Mouse (Mus musculus): Measurements from ENCODE around the gene Selenos. TPM values are rescaled to one million over a fixed set of nuclear protein-coding genes. Genes with fewer than 3 reads are reported as not detected.

The Selenos gene
- total RNA-seq, 2 experiments from 2014 or later = 79.4 to 118 TPM

DNA sequence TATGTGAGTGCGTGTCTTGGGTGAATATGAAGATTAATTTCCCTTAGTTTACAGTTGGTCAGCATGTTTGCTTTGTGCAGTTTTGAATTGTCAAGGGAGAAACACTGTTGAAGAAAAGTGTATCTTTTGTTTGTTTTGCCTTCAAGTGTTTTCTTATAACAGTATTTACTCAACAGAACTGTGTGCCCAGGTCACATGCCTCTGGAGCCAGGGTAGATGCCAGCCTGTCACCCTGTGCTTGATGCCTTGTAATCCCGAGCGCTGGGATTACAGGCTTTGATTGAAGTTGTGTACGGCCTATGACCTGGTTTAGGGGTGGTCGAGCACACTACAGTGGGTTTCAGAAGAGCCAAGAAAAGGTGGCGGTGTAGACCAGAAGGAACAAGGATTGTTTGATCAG lies 4.3 kb downstream of the Selenos start:
- DNase-seq (ENCODE audit: low spot score in 2 of 2) = no peak

DNA sequence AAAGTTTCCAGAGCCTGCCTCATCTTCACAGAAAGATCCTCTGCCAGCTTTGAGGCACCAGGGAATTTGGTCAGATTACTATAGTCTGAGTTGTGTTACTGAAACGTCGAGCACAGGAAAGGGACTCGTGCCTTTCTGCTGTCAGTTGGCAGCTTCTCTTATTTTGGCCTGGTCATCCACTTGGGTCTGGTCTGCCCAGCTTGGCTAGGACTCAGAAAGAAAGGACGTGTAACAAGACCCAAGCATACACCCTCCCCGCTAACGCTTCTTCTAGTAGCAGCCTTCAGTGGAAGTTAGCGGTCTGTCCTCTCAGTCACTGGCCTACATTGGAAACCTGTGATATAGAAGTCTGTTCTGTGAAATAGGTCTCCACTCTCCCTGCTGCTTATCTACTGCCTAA lies 5.1 kb downstream of the Selenos start:
- DNase-seq (ENCODE audit: low spot score in 2 of 2) = no peak

DNA sequence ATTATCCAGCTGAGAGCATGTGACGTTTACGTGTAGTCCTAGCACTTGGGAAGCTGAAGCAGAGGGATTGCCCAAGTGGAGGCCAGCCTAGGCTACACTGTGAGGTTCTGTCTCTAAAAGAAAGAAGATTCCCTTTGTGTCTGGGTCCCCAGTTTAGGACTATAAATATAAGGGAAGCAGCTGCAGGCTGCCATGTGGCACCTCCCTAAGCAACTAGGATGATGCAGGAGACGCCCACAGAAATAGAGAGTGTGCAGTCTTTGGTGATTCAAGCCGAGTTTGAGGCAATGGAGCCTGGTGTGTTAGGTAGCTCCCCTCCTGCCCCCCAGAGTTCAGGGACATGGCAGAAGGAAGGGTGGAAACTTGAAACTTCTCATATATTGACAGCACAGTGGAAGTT lies 8.2 kb downstream of the Selenos start:
- DNase-seq (ENCODE audit: low spot score in 2 of 2) = no peak

DNA sequence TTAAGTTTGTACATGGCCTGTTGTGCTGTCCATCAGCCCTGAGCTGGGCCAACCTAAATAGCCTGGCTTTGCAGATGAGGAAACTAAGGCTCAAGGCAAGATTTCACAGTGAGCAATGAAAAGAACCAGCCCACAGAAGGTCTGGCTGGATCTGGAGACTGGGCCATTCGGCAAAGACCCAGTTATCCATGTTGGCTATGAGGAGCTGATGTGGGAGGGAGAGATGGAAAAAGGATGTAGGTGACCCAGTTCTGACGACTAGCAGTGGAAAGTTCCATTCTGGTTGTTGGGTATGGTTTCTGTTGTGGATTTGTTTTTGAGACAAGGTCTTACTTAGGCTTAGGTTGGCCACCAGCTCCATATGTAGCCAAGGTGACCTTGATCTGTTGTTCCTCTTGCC lies 8.6 kb downstream of the Selenos start:
- no peak for DNase-seq (ENCODE audit: low spot score in 2 of 2)

DNA sequence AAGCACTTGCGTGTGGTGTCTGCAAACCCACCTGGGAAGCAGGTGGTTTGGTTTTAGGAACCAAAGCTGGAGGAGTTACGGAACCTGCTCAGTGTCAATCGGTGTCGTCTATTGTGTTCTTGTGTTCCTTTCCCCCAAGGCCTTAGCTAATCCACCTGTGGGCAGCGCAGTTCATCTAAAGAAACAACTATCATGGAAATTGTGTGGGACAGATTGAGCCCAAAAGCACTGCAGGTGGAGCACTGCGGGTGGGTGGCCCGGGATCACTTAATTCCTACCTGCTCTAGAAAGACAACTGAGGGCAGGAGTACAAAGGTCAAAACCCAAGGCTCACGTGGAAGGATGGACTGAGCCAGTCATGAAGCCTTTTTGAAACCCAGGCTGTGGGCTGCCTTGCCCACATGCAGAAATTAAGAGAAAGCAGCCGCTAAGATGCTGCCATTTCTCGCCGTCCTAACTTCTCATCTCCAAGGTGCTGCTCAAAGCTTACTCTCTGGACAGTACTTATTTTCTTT lies 11.3 kb downstream of the Selenos start:
- DNase-seq (ENCODE audit: low spot score in 2 of 2) = no peak

DNA sequence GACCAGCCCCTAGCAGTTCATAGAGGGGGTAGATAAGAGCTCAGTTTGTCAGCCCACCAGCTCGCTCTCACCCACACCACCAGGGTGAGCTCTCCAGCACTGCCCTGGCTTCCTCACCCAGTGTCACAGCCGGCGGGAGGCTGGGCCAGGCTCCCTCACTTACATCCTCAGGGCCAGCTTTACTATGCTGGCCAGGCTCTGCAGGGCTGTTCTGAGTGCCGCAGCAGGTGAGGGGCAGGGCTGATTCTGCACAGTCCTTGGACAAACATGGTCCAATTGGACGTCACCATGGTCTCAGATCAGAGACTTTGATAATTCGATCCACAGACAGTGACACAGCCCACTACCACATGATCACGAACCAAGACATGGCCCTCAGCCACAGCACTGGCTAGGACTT lies 12.1 kb downstream of the Selenos start:
- no peak for DNase-seq (ENCODE audit: low spot score in 2 of 2)

DNA sequence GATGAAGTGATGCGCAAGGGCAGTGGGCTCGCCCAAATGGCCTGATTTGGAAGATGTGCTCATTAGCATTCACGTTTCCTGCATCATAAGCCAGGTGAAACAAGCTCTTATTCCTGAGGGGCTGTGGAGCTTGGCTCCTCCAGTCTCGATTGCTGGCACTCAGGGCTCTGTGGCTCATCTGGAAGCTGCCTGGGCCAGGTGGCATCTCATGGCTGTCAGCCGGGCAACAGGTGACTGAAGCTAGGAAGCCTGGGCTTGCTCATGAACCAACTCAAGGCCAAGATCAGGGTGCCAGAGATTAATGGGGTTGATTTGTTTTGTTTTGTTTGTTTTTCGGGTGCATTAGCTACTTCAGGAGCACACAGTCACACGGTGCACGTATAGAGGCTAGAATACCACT lies 13.2 kb downstream of the Selenos start:
- DNase-seq (ENCODE audit: low spot score in 2 of 2) = no peak

DNA sequence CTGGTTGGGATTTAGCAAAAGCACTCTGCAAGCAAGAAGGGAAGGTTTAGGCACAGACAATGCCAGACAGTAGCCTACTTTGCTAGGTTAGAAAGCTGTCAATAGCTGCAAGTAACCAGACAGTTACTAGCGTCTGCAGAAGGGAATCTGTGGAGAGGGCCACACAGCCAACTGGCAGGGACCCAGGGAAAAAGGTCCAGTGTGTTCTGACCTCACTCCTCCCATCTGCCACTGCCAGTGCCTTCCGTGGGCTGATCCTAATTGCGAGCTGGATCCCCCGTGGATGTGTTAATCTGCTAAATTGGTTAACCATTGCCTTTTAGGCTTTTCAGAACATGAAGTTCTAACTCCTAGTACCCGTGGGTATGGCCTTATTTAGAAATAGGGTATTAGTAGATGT lies 14.7 kb downstream of the Selenos start:
- no peak for DNase-seq (ENCODE audit: low spot score in 2 of 2)

DNA sequence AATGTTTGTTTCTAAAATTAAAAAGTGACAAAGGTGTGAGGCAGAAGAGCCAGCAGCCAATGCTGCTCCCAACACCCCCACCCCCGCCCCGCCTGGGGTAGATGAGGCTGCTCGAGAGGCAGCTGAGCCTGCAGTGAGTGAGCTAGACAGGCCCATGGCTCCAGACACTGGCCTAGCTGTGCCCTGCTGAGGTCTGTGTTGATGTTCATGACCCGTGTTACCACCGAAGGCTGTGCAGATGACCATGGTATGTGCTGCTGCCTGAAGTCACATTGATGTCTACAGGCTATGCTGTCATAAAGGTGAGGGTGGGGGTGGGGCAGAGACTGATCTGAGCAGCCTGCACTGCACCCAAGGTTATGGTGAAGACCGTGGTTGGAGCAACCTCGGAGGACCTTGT lies 19.4 kb downstream of the Selenos start:
- DNase-seq (ENCODE audit: low spot score in 2 of 2) = no peak

DNA sequence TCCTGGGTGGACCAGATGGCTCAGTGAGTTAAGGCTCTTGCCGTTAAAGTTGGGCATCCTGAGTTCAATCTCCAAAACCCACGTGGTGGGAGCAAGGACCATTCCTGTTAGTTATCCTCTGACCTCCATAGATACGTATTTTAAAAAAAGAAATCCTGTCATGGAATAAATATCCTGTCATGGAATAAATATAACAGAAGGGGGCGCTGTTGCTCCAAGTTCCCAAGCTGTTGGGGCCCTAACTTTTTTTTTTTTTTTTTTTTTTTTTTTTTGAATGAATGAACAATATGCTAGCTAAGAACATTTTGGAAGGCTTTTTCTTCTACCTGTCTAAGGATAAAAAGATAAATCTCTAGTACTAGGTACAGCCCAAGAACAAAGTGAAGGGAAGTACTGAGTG lies 22.4 kb downstream of the Selenos start:
- peak in 1 of 2 experiments; percentile 26 for DNase-seq (ENCODE audit: low spot score in 2 of 2)

DNA sequence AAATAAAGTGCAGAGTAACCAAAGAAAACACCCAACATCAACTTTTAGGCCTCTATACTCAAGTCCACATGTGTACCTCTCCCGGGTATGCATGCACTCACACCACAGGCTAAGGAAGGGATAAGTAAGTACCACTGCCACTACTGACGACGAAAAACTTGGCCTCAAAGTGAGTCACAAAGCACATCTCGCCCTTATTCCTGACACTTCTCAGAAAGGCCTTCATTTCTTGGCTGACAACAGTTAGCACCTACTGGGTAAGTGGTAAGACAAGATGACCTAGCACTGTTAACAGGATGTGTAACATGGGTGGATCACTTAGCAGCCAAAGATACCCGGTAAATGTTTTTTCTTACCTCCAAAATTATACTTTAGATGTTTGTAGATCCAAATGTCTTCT lies 25.1 kb downstream of the Selenos start:
- DNase-seq (ENCODE audit: low spot score in 2 of 2) = no peak

DNA sequence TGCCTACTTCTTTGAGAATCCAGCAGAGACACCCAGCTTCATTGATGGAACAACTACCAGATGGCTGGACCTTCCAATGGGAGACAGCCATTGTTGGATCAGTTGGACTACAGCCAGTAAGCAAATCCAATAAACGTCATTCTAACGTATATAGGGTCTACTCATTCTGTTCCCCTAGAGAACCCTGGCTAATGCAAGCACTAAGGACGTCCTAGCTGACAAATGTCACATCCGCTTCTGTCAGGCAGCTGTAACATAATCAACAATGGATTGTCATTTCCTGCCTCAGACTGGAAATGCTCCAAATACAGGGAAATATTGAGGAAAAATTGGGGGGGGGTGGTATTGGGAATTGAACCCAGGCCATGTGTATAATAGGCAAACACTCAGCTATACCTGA lies 26.3 kb downstream of the Selenos start:
- no peak for DNase-seq (ENCODE audit: low spot score in 2 of 2)

DNA sequence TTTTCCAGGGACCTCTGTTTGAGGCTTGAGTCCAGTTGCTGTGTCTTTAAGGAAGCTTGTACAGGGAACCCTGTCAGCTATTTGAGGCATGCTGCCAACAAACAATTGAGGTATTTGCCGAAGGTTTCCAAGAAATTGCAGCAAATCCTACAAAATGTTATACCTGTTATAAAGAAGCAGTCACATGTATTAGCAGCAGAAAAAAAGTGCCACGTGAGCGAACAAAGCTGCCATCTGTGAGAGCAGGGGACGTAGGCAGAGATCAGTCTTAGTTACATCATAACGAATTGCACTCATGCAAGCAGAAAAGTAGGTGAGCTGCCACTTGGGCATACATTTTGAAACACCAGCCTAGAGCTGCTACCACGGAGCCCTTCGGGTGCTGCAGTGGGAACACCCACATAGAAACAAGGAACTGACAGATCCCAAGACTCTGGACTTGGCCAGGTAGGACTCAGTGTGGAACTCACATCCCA lies 27.2 kb downstream of the Selenos start:
- DNase-seq (ENCODE audit: low spot score in 2 of 2) = no peak

DNA sequence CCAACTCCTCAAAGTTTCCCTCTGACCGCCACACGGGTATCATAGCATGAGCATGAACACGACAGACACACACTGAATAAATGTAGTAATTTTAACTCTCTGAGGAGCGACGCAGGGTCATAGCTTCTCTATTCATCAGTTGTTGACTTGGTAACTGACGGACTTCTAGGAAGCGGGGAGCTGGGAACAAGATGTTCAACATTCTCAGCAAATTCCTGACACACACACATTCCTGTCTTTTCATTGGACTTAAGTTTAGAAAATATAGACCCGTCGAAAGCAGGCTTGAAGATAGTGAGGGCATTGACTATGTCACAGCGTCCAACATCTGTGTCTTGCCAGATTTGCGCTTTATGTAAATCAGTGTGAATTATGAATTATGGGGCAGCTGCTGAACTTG lies 27.8 kb downstream of the Selenos start:
- DNase-seq (ENCODE audit: low spot score in 2 of 2) = no peak

DNA sequence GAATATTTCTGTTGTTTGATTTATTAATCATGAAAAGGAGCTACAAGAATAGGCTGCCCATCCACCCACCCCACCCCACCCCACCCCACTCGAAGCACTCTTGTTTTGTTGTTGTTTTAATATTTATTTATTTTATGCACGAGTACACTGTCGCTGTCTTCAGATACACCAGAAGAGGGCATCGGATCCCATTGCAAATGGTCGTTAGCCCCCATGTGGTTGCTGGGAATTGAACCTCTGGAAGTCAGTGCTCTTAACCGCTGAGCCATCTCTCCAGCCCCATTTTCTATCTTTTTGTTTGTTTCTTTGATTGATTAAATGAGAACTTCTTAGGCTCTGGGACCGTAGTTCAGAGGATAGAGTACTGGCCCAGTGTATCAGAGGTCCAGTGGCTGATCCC lies 28.5 kb downstream of the Selenos start:
- no peak for DNase-seq (ENCODE audit: low spot score in 2 of 2)

DNA sequence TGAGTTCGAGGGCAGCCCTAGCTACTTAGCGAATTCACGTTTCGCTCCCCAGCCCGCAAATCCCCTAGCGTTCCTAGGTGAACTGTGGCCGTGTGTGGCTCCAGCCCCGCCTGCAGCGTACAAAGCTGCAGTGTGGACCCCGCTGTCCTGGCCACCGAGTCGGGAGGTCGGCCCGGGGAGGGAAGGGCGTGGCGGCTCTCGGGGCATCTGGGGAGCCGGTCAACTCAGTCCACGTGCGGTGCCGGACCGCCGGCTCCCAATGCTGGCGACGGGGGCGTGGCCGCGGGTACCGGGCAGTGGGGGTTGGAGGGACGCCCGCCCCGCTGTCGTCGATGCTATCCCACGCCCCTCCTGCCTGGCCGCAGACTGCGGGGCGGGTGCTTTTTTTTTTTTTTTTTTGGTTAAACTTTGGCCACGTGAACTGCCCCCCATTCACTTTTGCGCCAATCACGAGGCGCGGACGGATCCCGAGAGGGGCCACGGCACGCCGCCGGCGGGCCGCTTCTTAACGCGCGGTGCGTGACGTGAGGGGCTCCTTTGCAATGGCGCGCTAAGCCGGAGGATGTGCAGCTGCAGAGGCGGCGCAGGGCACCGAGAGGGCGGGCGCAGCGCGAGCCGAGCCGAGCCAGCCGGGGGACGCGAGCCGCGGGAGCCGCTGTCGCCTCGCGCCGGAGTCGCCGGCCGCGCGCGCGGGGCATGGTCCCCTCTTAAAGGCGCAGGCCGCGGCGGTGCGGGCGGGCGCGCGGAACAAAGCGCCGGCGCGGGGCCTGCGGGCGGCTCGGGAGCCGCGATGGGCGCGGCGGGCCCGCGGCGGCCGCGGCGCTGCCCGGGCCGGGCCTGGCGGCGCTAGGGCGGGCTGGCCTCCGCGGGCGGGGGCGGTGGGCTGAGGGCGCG lies 29.8 kb downstream of the Selenos start, which contains the start of gene Chsy1:
Gene Chsy1 (plus strand): TSS at position 555 of the 894 bp plus-strand sequence.
- DNase-seq (ENCODE audit: low spot score in 2 of 2) = peak; percentile 89

DNA sequence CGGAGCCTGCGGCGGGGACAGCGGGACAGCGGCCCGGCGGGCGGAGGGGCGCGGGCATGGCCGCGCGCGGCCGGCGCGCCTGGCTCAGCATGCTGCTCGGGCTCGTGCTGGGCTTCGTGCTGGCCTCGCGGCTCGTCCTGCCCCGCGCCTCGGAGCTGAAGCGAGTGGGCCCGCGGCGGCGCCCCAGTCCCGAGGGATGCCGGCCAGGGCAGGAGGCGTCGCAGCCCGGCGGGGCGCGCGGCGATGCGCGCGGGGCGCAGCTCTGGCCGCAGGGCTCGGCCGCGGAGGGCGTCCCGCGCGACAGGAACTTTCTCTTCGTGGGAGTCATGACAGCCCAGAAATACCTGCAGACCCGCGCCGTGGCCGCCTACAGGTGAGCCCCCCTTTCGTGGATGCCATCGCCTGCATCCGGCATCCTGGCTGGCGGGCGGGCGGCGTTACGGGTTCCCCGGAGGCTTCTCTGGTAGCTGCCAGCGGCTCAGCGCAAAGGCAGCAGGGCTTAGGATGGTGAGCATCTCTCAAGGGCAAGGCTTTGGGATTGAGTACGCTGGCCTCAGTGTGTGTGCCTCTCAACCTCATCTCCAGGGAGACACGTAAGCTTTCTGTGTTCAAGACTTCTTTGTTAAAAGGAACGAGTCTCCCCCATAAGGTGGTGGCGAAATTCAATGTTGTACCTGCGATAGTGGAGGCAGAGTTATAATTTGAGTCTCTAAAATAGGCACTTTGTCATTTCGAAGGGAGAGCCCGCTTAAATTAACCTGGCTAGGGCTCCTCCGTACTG lies 30.6 kb downstream of the Selenos start:
- peak; percentile 28 to 49 for DNase-seq (ENCODE audit: low spot score in 2 of 2)

DNA sequence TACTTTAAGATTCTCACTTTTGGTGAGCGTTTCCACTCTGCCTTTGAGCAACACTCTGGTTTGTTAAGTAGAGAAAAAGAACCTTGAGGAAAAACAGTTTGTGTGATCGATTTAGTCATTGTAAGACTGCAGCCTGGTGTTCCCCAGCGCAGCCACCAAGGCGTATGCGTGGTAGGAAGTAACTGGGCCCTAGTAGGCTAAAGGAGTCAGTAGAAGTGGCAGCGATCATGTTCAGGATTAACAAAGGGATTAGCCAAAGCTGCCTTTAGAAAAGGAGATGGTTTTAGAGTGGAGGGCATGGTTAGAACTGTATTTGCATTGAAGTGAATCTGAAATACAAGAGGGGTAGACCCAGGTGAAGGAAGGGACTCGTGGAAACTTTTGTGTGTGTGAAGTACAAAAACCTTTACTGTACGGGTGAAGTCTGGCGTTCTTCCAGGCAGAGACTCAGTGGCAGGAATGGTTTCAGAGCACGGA lies 31.2 kb downstream of the Selenos start:
- no peak for DNase-seq (ENCODE audit: low spot score in 2 of 2)

DNA sequence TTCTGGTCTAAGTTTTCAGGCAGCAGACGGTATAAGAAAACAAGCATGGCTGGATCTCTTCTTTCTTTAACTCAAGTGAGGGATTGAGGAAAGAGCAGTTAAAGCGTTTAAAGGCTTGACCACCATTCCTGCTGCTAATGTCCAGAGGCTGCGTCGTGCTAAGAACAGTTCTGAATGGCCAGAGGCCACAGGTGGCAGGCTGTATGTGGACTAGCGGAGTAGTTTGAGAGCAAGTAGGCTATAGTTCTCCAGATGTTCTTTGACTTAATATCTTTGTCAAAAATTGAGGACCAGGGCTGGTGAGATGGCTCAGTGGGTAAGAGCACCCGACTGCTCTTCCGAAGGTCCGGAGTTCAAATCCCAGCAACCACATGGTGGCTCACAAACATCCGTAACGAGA lies 31.8 kb downstream of the Selenos start:
- DNase-seq (ENCODE audit: low spot score in 2 of 2) = no peak

DNA sequence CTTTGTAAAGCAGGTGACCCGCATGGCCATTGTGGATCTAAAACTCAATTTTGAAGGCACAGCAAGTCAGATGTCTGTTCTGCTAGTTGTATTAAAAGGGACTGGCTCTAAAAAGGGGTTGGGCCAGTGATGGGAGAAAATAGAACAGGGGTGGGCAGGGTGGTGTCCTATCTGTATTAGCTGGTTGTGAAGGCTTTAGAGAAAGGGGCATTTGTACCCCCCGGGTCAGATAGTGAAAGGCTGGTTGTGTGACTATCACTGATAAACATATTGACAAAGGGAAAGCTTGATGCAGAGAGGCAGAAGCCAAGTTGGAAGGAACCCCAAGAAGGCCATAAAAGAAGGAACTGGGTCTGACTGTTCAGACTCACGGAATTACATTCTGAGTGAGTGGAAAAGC lies 34.1 kb downstream of the Selenos start:
- DNase-seq (ENCODE audit: low spot score in 2 of 2) = no peak

DNA sequence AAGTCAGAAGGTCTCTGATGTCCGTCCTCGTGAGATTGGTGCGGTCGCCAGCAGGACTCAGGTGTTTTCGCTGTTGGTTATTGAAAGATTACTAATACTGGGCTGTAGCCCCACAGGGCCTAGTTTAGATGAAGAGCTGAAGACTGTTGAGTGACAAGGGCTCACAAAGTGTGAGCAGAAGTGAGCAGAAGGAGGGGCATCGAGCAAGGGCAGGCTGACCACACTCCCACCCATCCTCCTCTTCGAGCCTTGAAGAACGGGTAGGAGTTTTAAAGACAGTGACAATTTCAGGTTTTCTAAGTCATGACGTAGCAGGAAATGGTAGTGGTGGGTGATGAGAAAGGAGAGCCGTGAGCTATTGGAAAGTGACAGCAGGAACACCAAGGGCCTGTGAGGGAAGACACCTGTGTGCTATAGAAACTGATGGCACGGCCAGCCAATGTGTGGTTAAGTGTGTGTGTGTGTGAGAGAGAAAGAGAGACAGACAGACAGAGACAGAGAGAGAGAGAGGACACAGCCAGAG lies 36.4 kb downstream of the Selenos start:
- DNase-seq (ENCODE audit: low spot score in 2 of 2) = no peak
